Mouse (Mus musculus): ENCODE data around the gene Hk1. TPM values are rescaled to one million over a fixed set of nuclear protein-coding genes. Genes with fewer than 3 reads are reported as not detected.

Gene Hk1
- polyA plus RNA-seq, 1 experiment from 2014 or later: 31.4 TPM

- 84% methylated on average over 23 of the region's 23 CpGs for WGBS
Measured at GRCm38 (mm10) chr10:62300006-62300827, 79.5 kb downstream of the Hk1 start.

GRCm38 (mm10) chr10:62296086-62296872, 83.4 kb downstream of the Hk1 start:
- no peaks in the 10 kb centered on the region for H3K27me3 ChIP-seq (ENCODE audit: control insufficient read depth, insufficient read depth, low read length)
- 78% methylated on average over 23 of the region's 26 CpGs for WGBS
- H3K4me2 ChIP-seq (replicated peaks; ENCODE audit: low read depth, low read length): no peak overlapping the region
- no peak for ATAC-seq (ENCODE audit: low FRiP score, low TSS enrichment)
- H3K9ac ChIP-seq (ENCODE audit: low read depth, low read length): no peak overlapping the region
- no peak overlapping the region for H3K27ac ChIP-seq (ENCODE audit: low read depth, low read length)
- H3K36me3 ChIP-seq (ENCODE audit: control insufficient read depth, insufficient read depth, low read length): peaks cover 20% of the 10 kb centered on the region; the same call in 1 of the 2 replicates
- H3K9me3 ChIP-seq (ENCODE audit: control insufficient read depth, low read length): no peaks in the 10 kb centered on the region
- H3K4me3 ChIP-seq (ENCODE audit: low read length): no peak overlapping the region
- H3K4me1 ChIP-seq (ENCODE audit: control insufficient read depth, insufficient read depth, low read length): no peaks in the 10 kb centered on the region

More at GRCm38 (mm10) chr10:62300006-62300827, 79.5 kb downstream of the Hk1 start:
- peaks cover 6% of the 10 kb centered on the region; the same call in 1 of the 2 replicates for H3K36me3 ChIP-seq (ENCODE audit: control insufficient read depth, insufficient read depth, low read length)
- H3K27ac ChIP-seq (ENCODE audit: low read depth, low read length): no peak overlapping the region
- H3K4me2 ChIP-seq (replicated peaks; ENCODE audit: low read depth, low read length): no peak overlapping the region
- no peaks in the 10 kb centered on the region for H3K27me3 ChIP-seq (ENCODE audit: control insufficient read depth, insufficient read depth, low read length)
- no peaks in the 10 kb centered on the region for H3K4me1 ChIP-seq (ENCODE audit: control insufficient read depth, insufficient read depth, low read length)
- no peak for ATAC-seq (ENCODE audit: low FRiP score, low TSS enrichment)
- H3K4me3 ChIP-seq (ENCODE audit: low read length): no peak overlapping the region
- H3K9me3 ChIP-seq (ENCODE audit: control insufficient read depth, low read length): no peaks in the 10 kb centered on the region
- no peak overlapping the region for H3K9ac ChIP-seq (ENCODE audit: low read depth, low read length)

- Histone ChIP-seq H3K27me3 (ENCODE audit: control insufficient read depth, insufficient read depth, low read length) (no peaks in the 10 kb centered on the region), H3K4me3 (ENCODE audit: low read length) (no peak overlapping the region), H3K9ac (ENCODE audit: low read depth, low read length) (no peak overlapping the region), H3K36me3 (ENCODE audit: control insufficient read depth, insufficient read depth, low read length) (peaks cover 35% of the 10 kb centered on the region; the same call in 1 of the 2 replicates), H3K4me2 (replicated peaks; ENCODE audit: low read depth, low read length) (no peak overlapping the region), H3K9me3 (ENCODE audit: control insufficient read depth, low read length) (no peaks in the 10 kb centered on the region), H3K27ac (ENCODE audit: low read depth, low read length) (no peak overlapping the region), H3K4me1 (ENCODE audit: control insufficient read depth, insufficient read depth, low read length) (no peaks in the 10 kb centered on the region)
- 89% methylated on average over 4 of the region's 4 CpGs for WGBS
- ATAC-seq (ENCODE audit: low FRiP score, low TSS enrichment): no peak
Measured at GRCm38 (mm10) chr10:62294112-62294511, 85.6 kb downstream of the Hk1 start.

GRCm38 (mm10) chr10:62287460-62288124, 92.1 kb downstream of the Hk1 start:
- H3K4me1 ChIP-seq (ENCODE audit: control insufficient read depth, insufficient read depth, low read length): no peaks in the 10 kb centered on the region; the same call in 1 of the 2 replicates
- H3K4me3 ChIP-seq (ENCODE audit: low read length): no peak overlapping the region
- H3K4me2 ChIP-seq (replicated peaks; ENCODE audit: low read depth, low read length): no peak overlapping the region
- 72% methylated on average over 6 of the region's 6 CpGs for WGBS
- H3K27me3 ChIP-seq (ENCODE audit: control insufficient read depth, insufficient read depth, low read length): no peaks in the 10 kb centered on the region
- ATAC-seq (ENCODE audit: low FRiP score, low TSS enrichment): no peak
- peaks cover 34% of the 10 kb centered on the region; the same call in 1 of the 2 replicates for H3K36me3 ChIP-seq (ENCODE audit: control insufficient read depth, insufficient read depth, low read length)
- H3K9me3 ChIP-seq (ENCODE audit: control insufficient read depth, low read length): no peaks in the 10 kb centered on the region
- H3K27ac ChIP-seq (ENCODE audit: low read depth, low read length): no peak overlapping the region
- no peak overlapping the region for H3K9ac ChIP-seq (ENCODE audit: low read depth, low read length)

GRCm38 (mm10) chr10:62283206-62283792, 96.4 kb downstream of the Hk1 start:
- Histone ChIP-seq H3K4me2 (replicated peaks; ENCODE audit: low read depth, low read length) (no peak overlapping the region), H3K9me3 (ENCODE audit: control insufficient read depth, low read length) (no peaks in the 10 kb centered on the region), H3K27ac (ENCODE audit: low read depth, low read length) (no peak overlapping the region), H3K4me3 (ENCODE audit: low read length) (no peak overlapping the region), H3K36me3 (ENCODE audit: control insufficient read depth, insufficient read depth, low read length) (peaks cover 27% of the 10 kb centered on the region), H3K4me1 (ENCODE audit: control insufficient read depth, insufficient read depth, low read length) (no peaks in the 10 kb centered on the region; the same call in 1 of the 2 replicates), H3K9ac (ENCODE audit: low read depth, low read length) (no peak overlapping the region), H3K27me3 (ENCODE audit: control insufficient read depth, insufficient read depth, low read length) (no peaks in the 10 kb centered on the region)
- ATAC-seq (ENCODE audit: low FRiP score, low TSS enrichment): no peak
- 87% methylated on average over 4 of the region's 4 CpGs for WGBS

DNA sequence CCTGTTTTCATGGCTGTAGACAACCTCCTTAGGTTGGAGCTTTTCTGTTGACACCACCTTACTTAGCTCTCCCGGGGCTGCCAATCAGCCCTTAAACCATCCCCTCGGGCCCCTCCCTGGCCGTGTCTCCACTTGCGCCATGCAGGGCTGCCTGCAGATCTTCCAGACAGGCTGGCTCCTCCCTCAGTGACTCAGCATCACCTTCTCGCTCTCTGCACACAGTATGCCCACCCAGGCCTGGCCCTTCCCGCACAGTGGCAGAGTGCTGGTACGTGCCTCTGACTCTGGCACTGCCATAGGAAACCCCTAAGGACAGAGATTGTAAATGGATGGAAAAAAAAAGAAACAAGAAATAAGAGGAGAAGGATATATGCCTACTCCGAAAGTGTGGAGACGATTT, 96.9 kb downstream of the Hk1 start:
- WGBS: 63% methylated on average over 9 of the region's 9 CpGs
- H3K9me3 ChIP-seq (ENCODE audit: control insufficient read depth, low read length): no peaks in the 10 kb centered on the region
- H3K4me1 ChIP-seq (ENCODE audit: control insufficient read depth, insufficient read depth, low read length): no peaks in the 10 kb centered on the region; the same call in 1 of the 2 replicates
- peaks cover 27% of the 10 kb centered on the region for H3K36me3 ChIP-seq (ENCODE audit: control insufficient read depth, insufficient read depth, low read length)
- no peak for ATAC-seq (ENCODE audit: low FRiP score, low TSS enrichment)
- no peak overlapping the region for H3K4me2 ChIP-seq (replicated peaks; ENCODE audit: low read depth, low read length)
- no peak overlapping the region for H3K9ac ChIP-seq (ENCODE audit: low read depth, low read length)
- no peaks in the 10 kb centered on the region for H3K27me3 ChIP-seq (ENCODE audit: control insufficient read depth, insufficient read depth, low read length)
- H3K27ac ChIP-seq (ENCODE audit: low read depth, low read length): no peak overlapping the region
- no peak overlapping the region for H3K4me3 ChIP-seq (ENCODE audit: low read length)

DNA sequence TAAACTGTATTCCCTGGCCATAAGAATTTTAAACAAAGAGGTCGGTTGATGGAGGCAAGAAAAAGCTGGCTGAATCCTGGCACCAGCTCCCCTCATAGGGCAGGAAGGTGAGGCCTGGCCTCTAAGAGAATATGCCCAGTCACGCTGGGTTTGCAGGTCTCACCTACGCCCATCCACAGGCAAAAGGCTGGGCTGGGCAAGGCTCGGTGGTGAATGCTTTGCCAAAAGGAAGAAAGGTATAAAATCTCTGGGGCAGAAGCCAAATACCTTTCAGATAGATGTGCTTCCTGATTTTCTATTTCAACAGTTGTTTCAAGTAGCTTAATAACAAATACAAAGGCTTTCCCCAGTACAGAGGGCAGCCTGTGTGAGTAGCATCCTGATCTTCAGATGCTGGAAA, 100.0 kb downstream of the Hk1 start:
- no peak overlapping the region for H3K4me3 ChIP-seq (ENCODE audit: low read length)
- no peak overlapping the region for H3K4me2 ChIP-seq (replicated peaks; ENCODE audit: low read depth, low read length)
- H3K27ac ChIP-seq (ENCODE audit: low read depth, low read length): no peak overlapping the region
- no peak for ATAC-seq (ENCODE audit: low FRiP score, low TSS enrichment)
- H3K4me1 ChIP-seq (ENCODE audit: control insufficient read depth, insufficient read depth, low read length): no peaks in the 10 kb centered on the region
- no peaks in the 10 kb centered on the region for H3K27me3 ChIP-seq (ENCODE audit: control insufficient read depth, insufficient read depth, low read length)
- 93% methylated on average over 4 of the region's 4 CpGs for WGBS
- H3K9me3 ChIP-seq (ENCODE audit: control insufficient read depth, low read length): no peaks in the 10 kb centered on the region
- H3K36me3 ChIP-seq (ENCODE audit: control insufficient read depth, insufficient read depth, low read length): peaks cover 23% of the 10 kb centered on the region
- no peak overlapping the region for H3K9ac ChIP-seq (ENCODE audit: low read depth, low read length)

DNA sequence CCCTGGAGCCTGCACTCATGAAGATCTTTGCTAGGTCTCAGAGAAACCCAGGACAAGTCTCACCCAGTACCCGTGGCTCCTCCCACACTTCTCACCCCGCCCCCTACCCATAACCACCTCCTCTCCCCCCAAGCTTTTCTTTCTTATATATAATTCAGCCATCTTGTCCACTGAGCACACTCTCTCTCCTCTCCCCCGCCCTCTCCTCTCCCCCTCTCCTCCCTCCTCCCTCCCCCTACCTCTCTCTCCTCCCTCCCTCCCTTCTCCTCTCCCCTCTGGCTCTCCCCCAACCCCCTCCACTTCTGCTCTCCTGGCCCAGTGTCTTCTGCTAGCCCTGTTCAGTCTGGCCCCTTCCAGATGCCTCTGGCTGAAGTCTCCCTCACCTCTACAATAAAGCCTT, 100.6 kb downstream of the Hk1 start:
- H3K4me3 ChIP-seq (ENCODE audit: low read length): no peak overlapping the region
- H3K4me1 ChIP-seq (ENCODE audit: control insufficient read depth, insufficient read depth, low read length): no peaks in the 10 kb centered on the region
- no peak overlapping the region for H3K9ac ChIP-seq (ENCODE audit: low read depth, low read length)
- WGBS: 54% methylated on average over 3 of the region's 3 CpGs
- peaks cover 27% of the 10 kb centered on the region for H3K36me3 ChIP-seq (ENCODE audit: control insufficient read depth, insufficient read depth, low read length)
- H3K27ac ChIP-seq (ENCODE audit: low read depth, low read length): no peak overlapping the region
- H3K9me3 ChIP-seq (ENCODE audit: control insufficient read depth, low read length): no peaks in the 10 kb centered on the region
- no peaks in the 10 kb centered on the region for H3K27me3 ChIP-seq (ENCODE audit: control insufficient read depth, insufficient read depth, low read length)
- no peak overlapping the region for H3K4me2 ChIP-seq (replicated peaks; ENCODE audit: low read depth, low read length)
- no peak for ATAC-seq (ENCODE audit: low FRiP score, low TSS enrichment)
